Mouse (Mus musculus) lung, embryonic 15.5 days (tissue): ENCODE results near the gene Rinl. TPM values are rescaled to one million over a fixed set of nuclear protein-coding genes. Genes with fewer than 3 reads are reported as not detected.
A peak's percentile ranks its signal among the peaks of the same experiment; 100 is the strongest.

Experiments used
- ATAC-seq: fragments of 200-750 bp; cut with Nextera tagmentation; 2 replicates; pipeline ENCODE4 v1.8.0; 2017; ENCODE audit warnings: moderate number of reproducible peaks, borderline replicate concordance; ENCODE audit not compliant: low FRiP score, low TSS enrichment; ENCODE audit errors: extremely low read depth
- H3K27ac ChIP-seq: fragments of 300-500 bp; sonication (generic); 2 replicates; pipeline ENCODE4 v1.5.1; 2015; ENCODE audit warnings: moderate library complexity, mild to moderate bottlenecking, inconsistent platforms
- H3K27me3 ChIP-seq: fragments of 300-500 bp; sonication (generic); 2 replicates; pipeline ENCODE4 v1.6.1; 2015; ENCODE audit warnings: inconsistent platforms
- H3K36me3 ChIP-seq: fragments of 300-500 bp; sonication (generic); 2 replicates; pipeline ENCODE4 v1.6.1; 2015; ENCODE audit warnings: inconsistent platforms
- H3K4me1 ChIP-seq: fragments of 300-500 bp; sonication (generic); 2 replicates; pipeline ENCODE4 v1.6.1; 2015; ENCODE audit warnings: inconsistent platforms
- H3K4me2 ChIP-seq: fragments of 300-500 bp; sonication (generic); 2 replicates; pipeline ENCODE4 v1.6.1; 2015; ENCODE audit warnings: inconsistent platforms, mild to moderate bottlenecking, moderate library complexity
- H3K4me3 ChIP-seq: fragments of 300-500 bp; sonication (generic); 2 replicates; pipeline ENCODE4 v1.5.1; 2015; ENCODE audit warnings: mild to moderate bottlenecking, inconsistent platforms
- H3K9ac ChIP-seq: fragments of 300-500 bp; sonication (generic); 2 replicates; pipeline ENCODE4 v1.6.1; 2015; ENCODE audit warnings: inconsistent platforms
- H3K9me3 ChIP-seq: fragments of 300-500 bp; sonication (generic); 2 replicates; pipeline ENCODE4 v1.6.1; 2016; ENCODE audit warnings: inconsistent platforms
- WGBS: fragments of 180-500 bp; shearing (Covaris S2); methylation state at CpG from one replicate; pipeline ENCODE4 v1.1.7; 2015; 5-methylcytosine and 5-hydroxymethylcytosine counted together
- polyA plus RNA-seq: library from polyadenylated mRNA; unstranded; fragments of >200 nt; fragmentation: Nextera tagmentation; extraction: Ambion mirVana; gene quantifications from 2 replicates; pipeline ENCODE4 v1.2.1, GENCODE M21; 2015

Gene Rinl
- polyA plus RNA-seq, 1 experiment from 2014 or later = 8.8 TPM

- H3K4me2 ChIP-seq = peak overlapping the region; percentile 75
- H3K4me1 ChIP-seq = peaks cover 54% of the 10 kb centered on the region
- no peaks in the 10 kb centered on the region for H3K9me3 ChIP-seq
- 4% methylated on average over 7 of the region's 7 CpGs for WGBS
- H3K4me3 ChIP-seq = peak overlapping the region; percentile 67
- no peak for ATAC-seq
- peak overlapping the region; percentile 52 for H3K9ac ChIP-seq
- H3K36me3 ChIP-seq = peaks cover 49% of the 10 kb centered on the region
- H3K27ac ChIP-seq = peak overlapping the region; percentile 97; the same call in 1 of the 2 replicates
- H3K27me3 ChIP-seq = no peaks in the 10 kb centered on the region
These were observed 23.0 kb downstream of the Rinl start for GRCm38 (mm10) chr7:28811640-28812275.

GRCm38 (mm10) chr7:28812436-28812835 lies 23.7 kb downstream of the Rinl start:
- H3K36me3 ChIP-seq = peaks cover 56% of the 10 kb centered on the region
- peak overlapping the region; percentile 75 for H3K4me2 ChIP-seq
- peak overlapping the region; percentile 97; the same call in 1 of the 2 replicates for H3K27ac ChIP-seq
- no peaks in the 10 kb centered on the region for H3K27me3 ChIP-seq
- H3K4me1 ChIP-seq = peaks cover 53% of the 10 kb centered on the region
- H3K9me3 ChIP-seq = no peaks in the 10 kb centered on the region
- peak overlapping the region; percentile 67 for H3K4me3 ChIP-seq
- peak overlapping the region; percentile 52 for H3K9ac ChIP-seq
- 44% methylated on average over 4 of the region's 4 CpGs for whole genome bisulfite sequencing
- no peak for ATAC-seq

GRCm38 (mm10) chr7:28812949-28813348 lies 24.2 kb downstream of the Rinl start:
- Histone ChIP-seq H3K36me3 (peaks cover 61% of the 10 kb centered on the region), H3K9ac (peak overlapping the region; percentile 52; the same call in 1 of the 2 replicates), H3K4me1 (peaks cover 48% of the 10 kb centered on the region), H3K4me3 (peak overlapping the region; percentile 67), H3K27ac (peak overlapping the region; percentile 97; the same call in 1 of the 2 replicates), H3K4me2 (peak overlapping the region; percentile 75), H3K27me3 (no peaks in the 10 kb centered on the region), H3K9me3 (no peaks in the 10 kb centered on the region)
- 57% methylated on average over 5 of the region's 5 CpGs for WGBS
- no peak for ATAC-seq

GRCm38 (mm10) chr7:28814306-28815034 lies 25.7 kb downstream of the Rinl start:
- Histone ChIP-seq H3K9me3 (no peaks in the 10 kb centered on the region), H3K9ac (no peak overlapping the region), H3K4me1 (peaks cover 50% of the 10 kb centered on the region), H3K4me3 (no peak overlapping the region), H3K27ac (no peak overlapping the region), H3K27me3 (no peaks in the 10 kb centered on the region), H3K4me2 (no peak overlapping the region), H3K36me3 (peaks cover 75% of the 10 kb centered on the region)
- ATAC-seq = no peak
- WGBS = 76% methylated on average over 5 of the region's 5 CpGs

- H3K4me1 ChIP-seq = peaks cover 57% of the 10 kb centered on the region
- no peak overlapping the region for H3K4me3 ChIP-seq
- WGBS = 86% methylated on average over 9 of the region's 9 CpGs
- no peaks in the 10 kb centered on the region for H3K9me3 ChIP-seq
- H3K4me2 ChIP-seq = no peak overlapping the region
- no peak overlapping the region for H3K9ac ChIP-seq
- H3K27ac ChIP-seq = no peak overlapping the region
- H3K27me3 ChIP-seq = no peaks in the 10 kb centered on the region
- peaks cover 83% of the 10 kb centered on the region for H3K36me3 ChIP-seq
- ATAC-seq = no peak
These were observed 26.5 kb downstream of the Rinl start for GRCm38 (mm10) chr7:28815230-28815629.

- Histone ChIP-seq H3K9me3 (no peaks in the 10 kb centered on the region), H3K27ac (no peak overlapping the region), H3K36me3 (peaks cover 92% of the 10 kb centered on the region), H3K4me3 (no peak overlapping the region), H3K4me1 (peaks cover 67% of the 10 kb centered on the region), H3K4me2 (no peak overlapping the region), H3K27me3 (no peaks in the 10 kb centered on the region), H3K9ac (no peak overlapping the region)
- no peak for ATAC-seq
- 77% methylated on average over 9 of the region's 9 CpGs for WGBS
These were observed 27.4 kb downstream of the Rinl start for GRCm38 (mm10) chr7:28816201-28816600.

GRCm38 (mm10) chr7:28816920-28817319 lies 28.2 kb downstream of the Rinl start:
- Histone ChIP-seq H3K9me3 (no peaks in the 10 kb centered on the region), H3K4me1 (peaks cover 70% of the 10 kb centered on the region), H3K4me2 (no peak overlapping the region), H3K27ac (no peak overlapping the region), H3K9ac (no peak overlapping the region), H3K27me3 (no peaks in the 10 kb centered on the region), H3K36me3 (peaks cover 99% of the 10 kb centered on the region), H3K4me3 (no peak overlapping the region)
- ATAC-seq = no peak
- WGBS = 89% methylated on average over 10 of the region's 10 CpGs

GRCm38 (mm10) chr7:28817524-28817923 lies 28.8 kb downstream of the Rinl start:
- no peak for ATAC-seq
- H3K4me2 ChIP-seq = no peak overlapping the region
- H3K27ac ChIP-seq = no peak overlapping the region
- WGBS = 63% methylated on average over 6 of the region's 6 CpGs
- no peak overlapping the region for H3K4me3 ChIP-seq
- H3K4me1 ChIP-seq = peaks cover 64% of the 10 kb centered on the region
- peaks cover 99% of the 10 kb centered on the region for H3K36me3 ChIP-seq
- no peak overlapping the region for H3K9ac ChIP-seq
- no peaks in the 10 kb centered on the region for H3K9me3 ChIP-seq
- no peaks in the 10 kb centered on the region for H3K27me3 ChIP-seq

GRCm38 (mm10) chr7:28817957-28818356 lies 29.2 kb downstream of the Rinl start:
- no peak overlapping the region for H3K4me3 ChIP-seq
- no peak for ATAC-seq
- 76% methylated on average over 4 of the region's 4 CpGs for WGBS

GRCm38 (mm10) chr7:28818436-28818835 lies 29.7 kb downstream of the Rinl start:
- ATAC-seq = no peak
- WGBS = 80% methylated on average over 18 of the region's 18 CpGs
- Histone ChIP-seq H3K4me1 (peaks cover 60% of the 10 kb centered on the region), H3K27me3 (no peaks in the 10 kb centered on the region), H3K27ac (no peak overlapping the region), H3K9ac (no peak overlapping the region), H3K36me3 (peaks cover 99% of the 10 kb centered on the region), H3K9me3 (no peaks in the 10 kb centered on the region), H3K4me2 (no peak overlapping the region), H3K4me3 (no peak overlapping the region)

More at GRCm38 (mm10) chr7:28817957-28818356, 29.2 kb downstream of the Rinl start:
- Histone ChIP-seq H3K4me2 (no peak overlapping the region), H3K9ac (no peak overlapping the region), H3K27me3 (no peaks in the 10 kb centered on the region), H3K9me3 (no peaks in the 10 kb centered on the region), H3K27ac (no peak overlapping the region), H3K36me3 (peaks cover 99% of the 10 kb centered on the region), H3K4me1 (peaks cover 60% of the 10 kb centered on the region)

GRCm38 (mm10) chr7:28818861-28819452 lies 30.2 kb downstream of the Rinl start:
- Histone ChIP-seq H3K4me3 (no peak overlapping the region), H3K4me1 (peaks cover 60% of the 10 kb centered on the region)
- 90% methylated on average over 4 of the region's 4 CpGs for WGBS

GRCm38 (mm10) chr7:28819571-28819970 lies 30.8 kb downstream of the Rinl start:
- Histone ChIP-seq H3K4me1 (peaks cover 61% of the 10 kb centered on the region), H3K9ac (no peak overlapping the region)

More at GRCm38 (mm10) chr7:28818861-28819452, 30.2 kb downstream of the Rinl start:
- no peak overlapping the region for H3K4me2 ChIP-seq
- ATAC-seq = no peak
- H3K9me3 ChIP-seq = no peaks in the 10 kb centered on the region
- no peak overlapping the region for H3K9ac ChIP-seq
- peaks cover 94% of the 10 kb centered on the region for H3K36me3 ChIP-seq
- H3K27me3 ChIP-seq = no peaks in the 10 kb centered on the region
- no peak overlapping the region for H3K27ac ChIP-seq

More at GRCm38 (mm10) chr7:28819571-28819970, 30.8 kb downstream of the Rinl start:
- H3K36me3 ChIP-seq = peaks cover 87% of the 10 kb centered on the region
- no peak overlapping the region for H3K27ac ChIP-seq
- no peak overlapping the region for H3K4me3 ChIP-seq
- ATAC-seq = no peak
- H3K4me2 ChIP-seq = no peak overlapping the region
- no peaks in the 10 kb centered on the region for H3K9me3 ChIP-seq
- 86% methylated on average over 4 of the region's 4 CpGs for WGBS
- H3K27me3 ChIP-seq = no peaks in the 10 kb centered on the region
